Mouse (Mus musculus) embryonic fibroblast, embryonic 13.5 days (primary cell): Measurements from ENCODE around the gene Gm49380.

Experiments used
- CTCF ChIP-seq: IDR thresholded peaks from 2 replicates; pipeline ENCODE4 v1.5.1; 2011; ENCODE audit warnings: mild to moderate bottlenecking, control low read depth, low read length, moderate library complexity, borderline replicate concordance; ENCODE audit not compliant: insufficient read depth
- POLR2A ChIP-seq: IDR thresholded peaks from 2 replicates; pipeline ENCODE4 v1.6.1; 2011; ENCODE audit warnings: low read depth, mild to moderate bottlenecking, control low read depth, low read length, moderate library complexity

- TF ChIP-seq CTCF (0 out of 2 replicates have a peak, but pooled peaks have one; percentile 19), POLR2A (no peak)
Measured at GRCm38 (mm10) chr9:44076764-44077120, 36.6 kb downstream of the Gm49380 start.
